Comparison of ENCODE assay signal across 31 mouse cellular contexts in the genomic region with DNA sequence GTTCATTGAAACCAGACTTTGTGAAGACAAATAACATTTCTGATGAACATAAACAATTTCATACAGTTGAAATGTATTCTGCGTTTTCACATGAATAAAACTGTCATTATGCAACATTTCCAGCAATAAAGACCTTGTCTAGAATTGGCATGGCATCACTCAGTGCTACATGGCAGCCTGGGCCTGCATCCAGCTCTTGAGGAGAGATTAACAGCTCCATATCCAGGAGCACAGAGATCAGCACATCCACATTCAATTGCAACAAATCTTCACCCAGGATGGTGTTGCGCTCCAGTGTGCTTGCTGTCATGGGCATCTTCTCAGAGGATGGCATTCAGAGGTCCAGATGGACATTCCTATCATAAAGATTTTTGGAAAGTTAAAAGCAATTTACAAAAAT.
DNase-seq lines count a peak whose midpoint lies in the region; ATAC-seq and TF ChIP-seq lines count a peak whose summit lies in the region.
"Had no signal": no experiment of that assay in that cellular context is flagged by ENCODE, and none has a peak within 500 bp of the region (broad histone marks: within the 10 kb centered on the region; RNA-seq: fewer than 3 reads in every experiment).

No protein-coding gene starts in this region.

- no peaks in the 10 kb centered on the region for H3K9me3 ChIP-seq in forebrain, embryonic 15.5 days
- H3K9me3 ChIP-seq in forebrain, embryonic 12.5 days, result no peaks in the 10 kb centered on the region
- H3K9me3 ChIP-seq in midbrain, postnatal 0 days (ENCODE audit: low read length), result no peaks in the 10 kb centered on the region
- H3K9me3 ChIP-seq in midbrain, embryonic 13.5 days, result no peaks in the 10 kb centered on the region
- H3K9me3 ChIP-seq: embryonic facial prominence, embryonic 15.5 days; hindbrain, embryonic 12.5 days; limb, embryonic 12.5 days; liver, embryonic 15.5 days; midbrain, embryonic 12.5 days; neural tube, embryonic 15.5 days had no signal

- TF ChIP-seq CTCF in midbrain, postnatal 0 days (IDR thresholded peaks at IDR 0.05), result no peak

- no peak overlapping the region for H3K4me3 ChIP-seq in forebrain, embryonic 15.5 days
- H3K4me3 ChIP-seq in forebrain, embryonic 12.5 days (replicated peaks), result no peak overlapping the region
- H3K4me3 ChIP-seq in midbrain, postnatal 0 days (ENCODE audit: low read depth, low read length), result no peak overlapping the region
- no peak overlapping the region for H3K4me3 ChIP-seq in midbrain, embryonic 13.5 days (replicated peaks)
- H3K4me3 ChIP-seq: embryonic facial prominence, embryonic 15.5 days; hindbrain, embryonic 12.5 days; limb, embryonic 12.5 days; liver, embryonic 15.5 days; midbrain, embryonic 12.5 days; neural tube, embryonic 15.5 days had no signal

- DNase-seq in cerebellum, postnatal 25 days, result peak; percentile 36 to 67
- no peak for DNase-seq in cerebellum, adult 11 months
- DNase-seq in midbrain, postnatal 0 days (ENCODE audit: low spot score), result peak; percentile 36
- DNase-seq in right cerebral cortex, postnatal 14 days, result no peak
- no peak for DNase-seq in gastrocnemius, postnatal 14 days
- DNase-seq: adrenal gland, postnatal 25 days; cerebellum, adult 9-11 months; embryo, embryonic 11 days; gastrocnemius, postnatal 36 days; heart, adult 18-20 months; heart, postnatal 36 days; kidney, adult 9 months; kidney, postnatal 10 days; layer of hippocampus, adult 9-11 months; lung, postnatal 36 days; right cerebral cortex, postnatal 4 days; thymus, adult 18-20 months; thymus, postnatal 25 days had no signal

- no peaks in the 10 kb centered on the region for H3K36me3 ChIP-seq in forebrain, embryonic 15.5 days
- no peaks in the 10 kb centered on the region for H3K36me3 ChIP-seq in forebrain, embryonic 12.5 days (replicated peaks)
- H3K36me3 ChIP-seq in midbrain, postnatal 0 days (ENCODE audit: insufficient read depth, low read length), result no peaks in the 10 kb centered on the region
- no peaks in the 10 kb centered on the region for H3K36me3 ChIP-seq in midbrain, embryonic 13.5 days
- H3K36me3 ChIP-seq: embryonic facial prominence, embryonic 15.5 days; hindbrain, embryonic 12.5 days; limb, embryonic 12.5 days; liver, embryonic 15.5 days; midbrain, embryonic 12.5 days; neural tube, embryonic 15.5 days had no signal

- no peak overlapping the region for H3K9ac ChIP-seq in forebrain, embryonic 15.5 days (replicated peaks)
- no peak overlapping the region for H3K9ac ChIP-seq in forebrain, embryonic 12.5 days
- no peak overlapping the region for H3K9ac ChIP-seq in midbrain, postnatal 0 days (replicated peaks; ENCODE audit: low read length, poor library complexity, severe bottlenecking)
- H3K9ac ChIP-seq in midbrain, embryonic 13.5 days (replicated peaks), result no peak overlapping the region
- H3K9ac ChIP-seq: embryonic facial prominence, embryonic 15.5 days; hindbrain, embryonic 12.5 days; limb, embryonic 12.5 days; liver, embryonic 15.5 days; midbrain, embryonic 12.5 days; neural tube, embryonic 15.5 days had no signal

- no peaks in the 10 kb centered on the region for H3K27me3 ChIP-seq in forebrain, embryonic 15.5 days
- no peaks in the 10 kb centered on the region for H3K27me3 ChIP-seq in forebrain, embryonic 12.5 days
- no peaks in the 10 kb centered on the region for H3K27me3 ChIP-seq in midbrain, postnatal 0 days (ENCODE audit: insufficient read depth, low read length)
- H3K27me3 ChIP-seq in midbrain, embryonic 13.5 days, result no peaks in the 10 kb centered on the region
- H3K27me3 ChIP-seq: embryonic facial prominence, embryonic 15.5 days; hindbrain, embryonic 12.5 days; limb, embryonic 12.5 days; liver, embryonic 15.5 days; midbrain, embryonic 12.5 days; neural tube, embryonic 15.5 days had no signal

- H3K4me1 ChIP-seq in forebrain, embryonic 15.5 days, result peaks cover 9% of the 10 kb centered on the region; the same call in 1 of the 2 replicates
- H3K4me1 ChIP-seq in forebrain, embryonic 12.5 days, result peaks cover 15% of the 10 kb centered on the region
- H3K4me1 ChIP-seq in midbrain, postnatal 0 days (ENCODE audit: insufficient read depth, low read length), result no peaks in the 10 kb centered on the region
- no peaks in the 10 kb centered on the region for H3K4me1 ChIP-seq in midbrain, embryonic 13.5 days (replicated peaks)
- H3K4me1 ChIP-seq: embryonic facial prominence, embryonic 15.5 days; hindbrain, embryonic 12.5 days; limb, embryonic 12.5 days; liver, embryonic 15.5 days had no signal

- intact Hi-C loops in gastrocnemius, postnatal 14 days (cut with DNase I; ENCODE audit: low total_unique reads), result no loop called here

- 0 out of 2 replicates have a peak overlapping the region, but pooled peaks have one; percentile 27 for H3K27ac ChIP-seq in forebrain, embryonic 15.5 days (replicated peaks)
- no peak overlapping the region for H3K27ac ChIP-seq in forebrain, embryonic 12.5 days
- H3K27ac ChIP-seq in midbrain, postnatal 0 days (ENCODE audit: low read depth, low read length), result no peak overlapping the region
- no peak overlapping the region for H3K27ac ChIP-seq in midbrain, embryonic 13.5 days
- H3K27ac ChIP-seq: embryonic facial prominence, embryonic 15.5 days; hindbrain, embryonic 12.5 days; limb, embryonic 12.5 days; liver, embryonic 15.5 days; midbrain, embryonic 12.5 days; neural tube, embryonic 15.5 days; stomach, postnatal 0 days had no signal

- peak; percentile 43; the same call in 1 of the 2 replicates for ATAC-seq in forebrain, embryonic 15.5 days (replicated peaks)
- ATAC-seq in forebrain, embryonic 12.5 days (ENCODE audit: low FRiP score), result no peak
- no peak for ATAC-seq in midbrain, postnatal 0 days (ENCODE audit: low FRiP score)
- ATAC-seq in midbrain, embryonic 13.5 days, result no peak
- ATAC-seq: CD4-positive, CD25-positive, alpha-beta regulatory T cell, adult 4 months; intestine, postnatal 0 days had no signal

- no peak overlapping the region for H3K4me2 ChIP-seq in forebrain, embryonic 15.5 days (replicated peaks)
- no peak overlapping the region for H3K4me2 ChIP-seq in forebrain, embryonic 12.5 days
- H3K4me2 ChIP-seq in midbrain, postnatal 0 days (ENCODE audit: low read depth, low read length, poor library complexity, severe bottlenecking), result no peak overlapping the region
- no peak overlapping the region for H3K4me2 ChIP-seq in midbrain, embryonic 13.5 days (replicated peaks)
- H3K4me2 ChIP-seq: embryonic facial prominence, embryonic 15.5 days; heart, embryonic 11.5 days; hindbrain, embryonic 12.5 days; limb, embryonic 12.5 days; liver, embryonic 15.5 days; midbrain, embryonic 12.5 days; neural tube, embryonic 15.5 days had no signal

- WGBS in forebrain, embryonic 15.5 days, result 55% methylated on average over 2 of the region's 2 CpGs
- WGBS in forebrain, embryonic 12.5 days, result 97% methylated on average over 2 of the region's 2 CpGs
- 84% methylated on average over 2 of the region's 2 CpGs for WGBS in midbrain, postnatal 0 days
- WGBS in midbrain, embryonic 13.5 days, result 94% methylated on average over 2 of the region's 2 CpGs

Comparison
In these comparisons a context has a peak if more than half of its experiments do, and no peak if none do; other contexts are left out.
1. DNase-seq: peak in cerebellum, postnatal 25 days (2 of 2) and midbrain, postnatal 0 days (single experiment); none in cerebellum, adult 11 months (single experiment), right cerebral cortex, postnatal 14 days (single experiment) and gastrocnemius, postnatal 14 days (single experiment).